Mouse (Mus musculus): ENCODE data around the gene Dexi.

DNA sequence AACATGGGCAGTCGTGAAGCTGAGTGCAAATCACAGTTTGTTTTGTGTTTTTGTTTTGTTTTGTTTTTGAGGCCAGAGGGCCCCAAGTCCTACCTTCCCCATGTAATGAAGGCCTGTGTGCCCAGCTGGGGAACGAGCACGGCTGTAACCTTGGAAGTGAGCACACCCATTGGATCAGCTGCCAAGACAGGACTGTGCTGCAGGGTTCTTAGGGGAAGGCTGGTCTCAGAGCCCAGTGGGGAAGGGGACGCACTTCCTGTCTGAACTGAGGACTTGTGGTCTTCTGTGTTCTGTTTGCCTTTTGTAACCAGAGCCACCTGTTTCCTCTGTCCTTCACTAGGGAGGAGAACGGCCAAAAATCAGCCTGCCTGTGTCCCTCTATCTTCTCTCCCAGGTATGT is 34.7 kb upstream of the Dexi start:
- TF ChIP-seq POLR2A (IDR thresholded peaks at IDR 0.05; ENCODE audit: extremely low read depth, insufficient read depth, low read length) (no peak), CTCF (IDR thresholded peaks at IDR 0.05; ENCODE audit: extremely low read depth, insufficient read depth, low read length) (no peak)

Measured in cortical plate, adult 2 months (tissue).